Mouse (Mus musculus): ENCODE data around the gene Grcc10. TPM values are rescaled to one million over a fixed set of nuclear protein-coding genes. Genes with fewer than 3 reads are reported as not detected.
A peak's percentile ranks its signal among the peaks of the same experiment; 100 is the strongest.

Grcc10 gene
- polyA plus RNA-seq, 1 experiment from 2014 or later = 429 TPM

- ATAC-seq (ENCODE audit: insufficient read depth) (peak; percentile 28; the same call in 1 of the 2 replicates), DNase-seq (peak; percentile 31)
- Histone ChIP-seq H3K4me3 (ENCODE audit: low read depth, low read length) (peak overlapping the region; percentile 51), H3K27me3 (ENCODE audit: insufficient read depth, low read length) (no peaks in the 10 kb centered on the region), H3K27ac (ENCODE audit: low read depth) (no peak overlapping the region), H3K9me3 (ENCODE audit: low read depth, low read length) (no peaks in the 10 kb centered on the region), H3K36me3 (ENCODE audit: insufficient read depth) (no peaks in the 10 kb centered on the region), H3K4me1 (ENCODE audit: insufficient read depth) (0 out of 2 replicates have a peak, but pooled peaks cover 3% of the 10 kb centered on the region), H3K4me2 (peak overlapping the region; percentile 81), H3K9ac (no peak overlapping the region)
- TF ChIP-seq CTCF (IDR thresholded peaks at IDR 0.05; ENCODE audit: low read depth) = no peak
- WGBS = 24% methylated on average over 19 of the region's 19 CpGs
These were observed 26.9 kb upstream of the Grcc10 start for GRCm38 (mm10) chr6:124767920-124768703.

- Histone ChIP-seq H3K27me3 (ENCODE audit: insufficient read depth, low read length) (no peaks in the 10 kb centered on the region), H3K4me2 (0 out of 2 replicates have a peak overlapping the region, but pooled peaks have one; percentile 81), H3K4me1 (ENCODE audit: insufficient read depth) (0 out of 2 replicates have a peak, but pooled peaks cover 3% of the 10 kb centered on the region), H3K4me3 (ENCODE audit: low read depth, low read length) (no peak overlapping the region), H3K9ac (no peak overlapping the region), H3K36me3 (ENCODE audit: insufficient read depth) (no peaks in the 10 kb centered on the region), H3K27ac (ENCODE audit: low read depth) (no peak overlapping the region), H3K9me3 (ENCODE audit: low read depth, low read length) (no peaks in the 10 kb centered on the region)
- WGBS = 48% methylated on average over 4 of the region's 4 CpGs
- no peak for ATAC-seq (ENCODE audit: insufficient read depth)
- no peak for TF ChIP-seq CTCF (IDR thresholded peaks at IDR 0.05; ENCODE audit: low read depth)
- no peak for DNase-seq
These were observed 26.4 kb upstream of the Grcc10 start for GRCm38 (mm10) chr6:124767536-124767919.

GRCm38 (mm10) chr6:124765951-124766350 is 24.8 kb upstream of the Grcc10 start:
- WGBS = 84% methylated on average over 7 of the region's 7 CpGs
- Histone ChIP-seq H3K4me2 (no peak overlapping the region), H3K4me1 (ENCODE audit: insufficient read depth) (0 out of 2 replicates have a peak, but pooled peaks cover 3% of the 10 kb centered on the region), H3K9me3 (ENCODE audit: low read depth, low read length) (no peaks in the 10 kb centered on the region), H3K27ac (ENCODE audit: low read depth) (no peak overlapping the region), H3K4me3 (ENCODE audit: low read depth, low read length) (no peak overlapping the region), H3K9ac (no peak overlapping the region), H3K36me3 (ENCODE audit: insufficient read depth) (no peaks in the 10 kb centered on the region), H3K27me3 (ENCODE audit: insufficient read depth, low read length) (no peaks in the 10 kb centered on the region)
- ATAC-seq (ENCODE audit: insufficient read depth) = no peak
- DNase-seq = no peak
- TF ChIP-seq CTCF (IDR thresholded peaks at IDR 0.05; ENCODE audit: low read depth) = no peak

- peak overlapping the region; percentile 97 for H3K27ac ChIP-seq (ENCODE audit: low read depth)
- no peaks in the 10 kb centered on the region for H3K9me3 ChIP-seq (ENCODE audit: low read depth, low read length)
- peaks cover 21% of the 10 kb centered on the region for H3K4me1 ChIP-seq (ENCODE audit: insufficient read depth)
- H3K27me3 ChIP-seq (ENCODE audit: insufficient read depth, low read length) = no peaks in the 10 kb centered on the region
- peak; percentile 94 for TF ChIP-seq CTCF (IDR thresholded peaks at IDR 0.05; ENCODE audit: low read depth)
- peak overlapping the region; percentile 38 for H3K9ac ChIP-seq
- peak overlapping the region; percentile 78; the same call in 1 of the 2 replicates for H3K4me3 ChIP-seq (ENCODE audit: low read depth, low read length)
- H3K36me3 ChIP-seq (ENCODE audit: insufficient read depth) = no peaks in the 10 kb centered on the region
- 4% methylated on average over 5 of the region's 5 CpGs for WGBS
- DNase-seq = peak; percentile 92
- ATAC-seq (ENCODE audit: insufficient read depth) = no peak
- H3K4me2 ChIP-seq = peak overlapping the region; percentile 78
These were observed 18.1 kb upstream of the Grcc10 start for GRCm38 (mm10) chr6:124759259-124759658.

- Histone ChIP-seq H3K4me2 (peak overlapping the region; percentile 78), H3K4me1 (ENCODE audit: insufficient read depth) (peaks cover 22% of the 10 kb centered on the region), H3K4me3 (ENCODE audit: low read depth, low read length) (peak overlapping the region; percentile 78; the same call in 1 of the 2 replicates), H3K9me3 (ENCODE audit: low read depth, low read length) (no peaks in the 10 kb centered on the region), H3K27ac (ENCODE audit: low read depth) (peak overlapping the region; percentile 97), H3K27me3 (ENCODE audit: insufficient read depth, low read length) (no peaks in the 10 kb centered on the region), H3K36me3 (ENCODE audit: insufficient read depth) (no peaks in the 10 kb centered on the region), H3K9ac (peak overlapping the region; percentile 38)
- DNase-seq (no peak), ATAC-seq (ENCODE audit: insufficient read depth) (no peak)
- TF ChIP-seq CTCF (IDR thresholded peaks at IDR 0.05; ENCODE audit: low read depth) = no peak
- WGBS = 42% methylated on average over 2 of the region's 2 CpGs
These were observed 17.7 kb upstream of the Grcc10 start for GRCm38 (mm10) chr6:124758849-124759232.

GRCm38 (mm10) chr6:124757909-124758848 is 17.0 kb upstream of the Grcc10 start:
- peak; percentile 90 for DNase-seq
- TF ChIP-seq CTCF (IDR thresholded peaks at IDR 0.05; ENCODE audit: low read depth) = no peak

More at GRCm38 (mm10) chr6:124757909-124758848, 17.0 kb upstream of the Grcc10 start:
- peaks cover 22% of the 10 kb centered on the region for H3K4me1 ChIP-seq (ENCODE audit: insufficient read depth)
- H3K4me3 ChIP-seq (ENCODE audit: low read depth, low read length) = peak overlapping the region; percentile 78
- no peaks in the 10 kb centered on the region for H3K27me3 ChIP-seq (ENCODE audit: insufficient read depth, low read length)
- H3K9me3 ChIP-seq (ENCODE audit: low read depth, low read length) = no peaks in the 10 kb centered on the region
- 20% methylated on average over 5 of the region's 5 CpGs for WGBS
- peak overlapping the region; percentile 78 for H3K4me2 ChIP-seq
- ATAC-seq (ENCODE audit: insufficient read depth) = peak; percentile 50
- H3K9ac ChIP-seq = peak overlapping the region; percentile 90
- H3K36me3 ChIP-seq (ENCODE audit: insufficient read depth) = no peaks in the 10 kb centered on the region; the same call in 1 of the 2 replicates
- H3K27ac ChIP-seq (ENCODE audit: low read depth) = peak overlapping the region; percentile 97

Data from lung, embryonic 14.5 days (tissue).